Mouse (Mus musculus) heart, postnatal 0 days (tissue): ENCODE measurements around the gene Zbtb32. TPM values are rescaled to one million over a fixed set of nuclear protein-coding genes. Genes with fewer than 3 reads are reported as not detected.

Experiments
- ATAC-seq: fragments of 200-750 bp; cut with Nextera tagmentation; 2 replicates; pipeline ENCODE4 v1.8.0; 2017; ENCODE audit warnings: low read depth, moderate number of reproducible peaks, moderate library complexity; ENCODE audit not compliant: insufficient read depth
- DNase-seq: peaks from one replicate; pipeline ENCODE4 v3.0.0-alpha.2; 2016; ENCODE audit warnings: low spot score
- H3K27ac ChIP-seq: fragments of 300-500 bp; sonication (generic); 2 replicates; pipeline ENCODE4 v1.5.1; 2014; ENCODE audit warnings: low read depth, mild to moderate bottlenecking
- H3K27me3 ChIP-seq: fragments of 300-500 bp; sonication (generic); 2 replicates; pipeline ENCODE4 v1.6.1; 2014; ENCODE audit warnings: low read length, mixed read lengths; ENCODE audit not compliant: control insufficient read depth, insufficient read depth
- H3K36me3 ChIP-seq: fragments of 300-500 bp; sonication (generic); replicated peaks from 2 replicates; pipeline ENCODE4 v1.6.1; 2014; ENCODE audit warnings: low read length, mixed read lengths; ENCODE audit not compliant: control insufficient read depth, insufficient read depth
- H3K4me1 ChIP-seq: fragments of 300-500 bp; sonication (generic); 2 replicates; pipeline ENCODE4 v1.6.1; 2014; ENCODE audit warnings: antibody characterized with exemption; ENCODE audit not compliant: control insufficient read depth, insufficient read depth
- H3K4me2 ChIP-seq: fragments of 300-500 bp; sonication (generic); 2 replicates; pipeline ENCODE4 v1.6.1; 2014; ENCODE audit warnings: low read depth, mild to moderate bottlenecking, low read length, moderate library complexity
- H3K4me3 ChIP-seq: fragments of 300-500 bp; sonication (generic); 2 replicates; pipeline ENCODE4 v1.5.1; 2014; ENCODE audit warnings: low read depth, low read length
- H3K9ac ChIP-seq: fragments of 300-500 bp; sonication (generic); replicated peaks from 2 replicates; pipeline ENCODE4 v1.6.1; 2014; ENCODE audit warnings: low read depth, low read length, mixed read lengths
- H3K9me3 ChIP-seq: fragments of 300-500 bp; sonication (generic); replicated peaks from 2 replicates; pipeline ENCODE4 v1.6.1; 2016; ENCODE audit warnings: low read length; ENCODE audit not compliant: control insufficient read depth
- CTCF ChIP-seq: IDR thresholded peaks from 2 replicates; pipeline ENCODE4 v1.5.1; 2016; ENCODE audit warnings: antibody characterized with exemption, control low read depth, low read depth
- EP300 ChIP-seq: IDR thresholded peaks from 2 replicates; pipeline ENCODE4 v1.6.1; 2016; ENCODE audit warnings: antibody characterized with exemption, low read depth
- WGBS: fragments of 180-500 bp; shearing (Covaris S2); extraction: QIAGEN DNeasy Blood & Tissue Kit; methylation state at CpG from one replicate; pipeline ENCODE4 v1.1.7; 2014; 5-methylcytosine and 5-hydroxymethylcytosine counted together
- polyA plus RNA-seq: library from polyadenylated mRNA; unstranded; fragments of >200 nt; fragmentation: Nextera tagmentation; extraction: Ambion mirVana; gene quantifications from 2 replicates; pipeline ENCODE4 v1.2.1, GENCODE M21; 2015
- total RNA-seq: library from RNA; depleted of rRNA; stranded (reverse); fragments of >200 nt; gene quantifications from 2 replicates; pipeline ENCODE4 v1.2.3, GENCODE M21; 2014; ENCODE audit warnings: low replicate concordance

The Zbtb32 gene
- total and polyA plus RNA-seq, 2 experiments from 2014 or later: 0.11 TPM; not detected in 1

DNA sequence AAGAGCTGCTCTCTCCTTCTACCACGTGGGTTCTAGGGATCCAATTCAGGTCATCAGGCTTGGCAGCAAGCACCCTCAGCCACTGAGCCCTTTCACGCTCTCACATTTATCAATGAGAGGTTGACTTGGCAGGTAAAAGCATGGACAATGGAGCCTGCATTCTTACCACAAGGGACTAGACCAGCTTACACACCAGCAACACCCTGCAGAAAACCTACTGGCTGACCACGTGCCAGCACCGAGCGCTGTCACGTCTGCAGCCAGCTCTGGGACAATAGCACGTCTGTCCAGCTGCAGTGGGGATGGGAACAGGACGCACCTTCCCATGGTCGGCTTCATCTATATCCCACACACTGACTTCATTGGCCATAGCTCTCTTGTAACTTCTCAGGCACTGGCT, 19.9 kb upstream of the Zbtb32 start:
- H3K27ac ChIP-seq: no peak overlapping the region
- H3K27me3 ChIP-seq: no peaks in the 10 kb centered on the region
- peaks cover 66% of the 10 kb centered on the region for H3K36me3 ChIP-seq
- ATAC-seq (no peak), DNase-seq (no peak)
- H3K4me3 ChIP-seq: no peak overlapping the region
- WGBS: 91% methylated on average over 9 of the region's 9 CpGs
- no peak overlapping the region for H3K4me2 ChIP-seq
- no peaks in the 10 kb centered on the region for H3K9me3 ChIP-seq
- H3K4me1 ChIP-seq: no peaks in the 10 kb centered on the region
- TF ChIP-seq CTCF: no peak
- TF ChIP-seq EP300: no peak
- no peak overlapping the region for H3K9ac ChIP-seq

DNA sequence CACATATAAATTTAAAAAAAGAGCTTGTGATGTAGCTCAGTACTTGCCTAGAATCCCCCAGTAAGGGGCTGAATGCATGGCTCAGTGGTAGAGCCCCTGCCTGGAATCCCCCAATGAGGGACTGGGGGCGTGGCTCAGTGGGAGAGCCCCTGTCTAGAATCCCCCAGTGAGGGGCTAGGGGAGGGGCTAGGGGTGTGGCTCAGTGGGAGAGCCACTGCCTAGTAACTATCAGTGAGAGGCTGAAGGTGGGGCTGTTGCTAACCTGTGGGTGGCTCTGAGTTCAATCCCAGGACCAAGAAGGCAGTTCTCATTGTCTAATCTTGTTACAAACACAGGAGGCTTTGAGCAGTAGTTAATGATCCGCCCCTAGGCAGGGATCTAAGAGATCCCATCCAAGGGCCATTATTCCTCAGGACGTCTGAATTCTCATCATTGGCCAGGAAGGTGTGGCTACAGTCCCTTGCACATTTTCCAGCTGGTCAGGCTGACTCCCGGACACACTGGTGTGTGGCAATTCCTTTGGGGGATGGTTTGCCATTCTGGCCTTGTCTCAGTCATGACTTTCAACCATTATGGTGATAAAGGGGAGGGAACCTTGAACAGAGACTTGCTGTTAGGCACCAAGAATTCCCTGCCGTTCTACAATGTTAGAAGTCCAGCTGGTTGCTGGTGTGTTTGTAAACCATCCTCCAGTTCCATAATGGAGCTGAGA, 16.5 kb upstream of the Zbtb32 start:
- no peak overlapping the region for H3K9ac ChIP-seq
- no peaks in the 10 kb centered on the region for H3K9me3 ChIP-seq
- no peak overlapping the region for H3K4me3 ChIP-seq
- H3K36me3 ChIP-seq: peaks cover 39% of the 10 kb centered on the region
- ATAC-seq (no peak), DNase-seq (no peak)
- WGBS: 53% methylated on average over 5 of the region's 5 CpGs
- no peaks in the 10 kb centered on the region for H3K27me3 ChIP-seq
- peaks cover 5% of the 10 kb centered on the region; the same call in 1 of the 2 replicates for H3K4me1 ChIP-seq
- no peak for TF ChIP-seq CTCF
- no peak for TF ChIP-seq EP300
- H3K27ac ChIP-seq: no peak overlapping the region
- no peak overlapping the region for H3K4me2 ChIP-seq

DNA sequence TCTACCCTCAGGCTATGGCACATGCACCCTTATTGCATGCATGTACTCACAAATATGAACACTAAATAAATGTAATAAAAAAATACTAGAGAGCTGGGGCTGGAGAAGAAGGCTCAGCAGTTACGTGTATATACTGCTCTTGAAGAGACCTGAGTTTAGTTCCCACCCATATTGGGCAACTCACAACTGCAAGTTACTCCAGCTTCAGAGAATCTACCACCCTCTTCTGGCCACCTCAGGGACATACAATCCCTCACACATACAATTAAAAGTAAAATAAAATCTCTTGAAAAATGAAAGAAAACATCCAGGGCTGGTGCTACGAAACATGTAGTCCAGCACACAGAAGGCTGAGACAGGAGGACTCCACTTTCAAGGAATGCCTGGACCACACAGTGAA, 15.7 kb upstream of the Zbtb32 start:
- Histone ChIP-seq H3K9ac (no peak overlapping the region), H3K27me3 (no peaks in the 10 kb centered on the region), H3K36me3 (peaks cover 38% of the 10 kb centered on the region), H3K9me3 (no peaks in the 10 kb centered on the region), H3K4me3 (no peak overlapping the region), H3K4me2 (no peak overlapping the region), H3K27ac (no peak overlapping the region), H3K4me1 (peaks cover 8% of the 10 kb centered on the region; the same call in 1 of the 2 replicates)
- no peak for DNase-seq
- ATAC-seq: no peak
- no peak for TF ChIP-seq EP300
- peak; percentile 13; the same call in 1 of the 2 replicates for TF ChIP-seq CTCF
- 81% methylated on average over 2 of the region's 2 CpGs for WGBS

DNA sequence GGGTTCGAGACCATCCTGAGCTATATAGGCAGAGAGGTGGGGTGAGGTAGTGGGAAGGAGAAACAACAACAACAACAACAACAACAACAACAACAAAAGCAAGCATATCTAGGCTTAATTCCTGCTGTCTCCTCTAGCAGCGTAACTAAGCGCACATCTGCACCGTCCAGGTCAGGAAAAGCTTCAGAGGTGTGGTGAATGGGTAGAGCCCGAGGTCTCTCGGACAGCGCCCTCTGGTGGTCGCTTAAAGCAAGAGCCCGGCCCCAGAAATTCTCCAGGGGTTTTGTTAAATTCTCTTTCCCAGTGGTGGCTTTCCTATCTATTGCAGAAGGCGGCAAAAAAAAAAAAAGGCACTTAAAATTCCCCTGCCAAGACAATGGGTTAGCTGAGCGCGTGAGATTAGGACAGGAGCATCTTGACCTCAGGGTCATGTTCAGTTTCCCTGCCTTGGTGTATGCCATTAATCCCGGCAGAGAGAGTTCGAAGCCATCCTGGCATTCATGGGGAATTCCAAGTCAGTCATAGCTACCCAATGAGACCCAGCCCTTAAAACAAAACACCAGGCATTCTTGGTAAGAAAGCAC, 14.9 kb upstream of the Zbtb32 start:
- H3K9ac ChIP-seq: no peak overlapping the region
- H3K4me1 ChIP-seq: peaks cover 8% of the 10 kb centered on the region; the same call in 1 of the 2 replicates
- H3K27ac ChIP-seq: no peak overlapping the region
- TF ChIP-seq EP300: no peak
- TF ChIP-seq CTCF: peak; percentile 59
- DNase-seq: peak; percentile 40
- no peak overlapping the region for H3K4me3 ChIP-seq
- H3K4me2 ChIP-seq: no peak overlapping the region
- 21% methylated on average over 14 of the region's 14 CpGs for WGBS
- H3K27me3 ChIP-seq: no peaks in the 10 kb centered on the region
- no peaks in the 10 kb centered on the region for H3K9me3 ChIP-seq
- ATAC-seq: peak; percentile 33; the same call in 1 of the 2 replicates
- peaks cover 29% of the 10 kb centered on the region for H3K36me3 ChIP-seq

DNA sequence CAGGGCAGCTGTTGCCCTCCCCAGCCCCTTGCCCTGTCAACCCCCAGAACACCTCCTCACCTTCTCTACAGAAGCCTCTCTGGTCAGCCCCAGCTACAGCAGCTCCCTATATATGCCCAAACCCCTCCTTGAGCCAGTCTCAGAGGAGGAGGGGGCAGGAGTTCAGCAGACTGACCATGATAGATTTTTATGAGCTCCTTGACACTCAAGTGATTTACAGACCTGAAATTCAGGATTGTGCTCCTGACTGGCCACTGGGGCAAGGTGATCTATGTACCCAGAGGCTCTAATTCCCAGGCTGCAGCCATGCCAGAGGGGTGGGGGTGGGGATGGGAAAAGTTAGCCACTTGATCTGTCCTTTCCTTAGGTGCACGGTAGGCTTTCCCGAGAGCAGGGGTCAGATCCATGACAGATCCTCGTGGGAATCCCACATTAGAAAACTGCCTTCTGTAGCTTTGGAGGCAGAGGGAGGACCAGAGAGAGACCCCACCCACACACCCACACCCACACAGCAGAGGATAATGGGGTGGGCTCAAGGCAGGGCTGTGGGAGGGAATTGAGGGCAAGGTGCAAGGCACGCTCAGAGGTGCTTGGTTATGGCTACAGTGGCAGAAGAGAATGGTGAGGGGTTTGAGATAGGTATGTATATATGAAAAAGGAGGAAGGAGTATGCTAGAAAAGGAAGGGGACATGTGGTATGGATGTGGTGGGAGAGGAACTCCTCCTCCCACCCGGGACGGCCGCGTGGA, 14.1 kb upstream of the Zbtb32 start, which contains the start of gene Upk1a:
Upk1a (minus strand) TSS at position 194 of the 749 bp plus-strand sequence.
- no peak for ATAC-seq
- Histone ChIP-seq H3K4me1 (peaks cover 8% of the 10 kb centered on the region; the same call in 1 of the 2 replicates), H3K9me3 (no peaks in the 10 kb centered on the region), H3K4me2 (no peak within 1 kb of the TSS), H3K27ac (no peak within 1 kb of the TSS), H3K27me3 (no peaks in the 10 kb centered on the region), H3K9ac (no peak within 1 kb of the TSS), H3K4me3 (no peak within 1 kb of the TSS), H3K36me3 (peaks cover 21% of the 10 kb centered on the region)
- WGBS: 78% methylated on average over 8 of the region's 8 CpGs
- no peak for TF ChIP-seq CTCF
- DNase-seq: no peak
